Mouse (Mus musculus): ENCODE data around the gene Gas2l1.

DNA sequence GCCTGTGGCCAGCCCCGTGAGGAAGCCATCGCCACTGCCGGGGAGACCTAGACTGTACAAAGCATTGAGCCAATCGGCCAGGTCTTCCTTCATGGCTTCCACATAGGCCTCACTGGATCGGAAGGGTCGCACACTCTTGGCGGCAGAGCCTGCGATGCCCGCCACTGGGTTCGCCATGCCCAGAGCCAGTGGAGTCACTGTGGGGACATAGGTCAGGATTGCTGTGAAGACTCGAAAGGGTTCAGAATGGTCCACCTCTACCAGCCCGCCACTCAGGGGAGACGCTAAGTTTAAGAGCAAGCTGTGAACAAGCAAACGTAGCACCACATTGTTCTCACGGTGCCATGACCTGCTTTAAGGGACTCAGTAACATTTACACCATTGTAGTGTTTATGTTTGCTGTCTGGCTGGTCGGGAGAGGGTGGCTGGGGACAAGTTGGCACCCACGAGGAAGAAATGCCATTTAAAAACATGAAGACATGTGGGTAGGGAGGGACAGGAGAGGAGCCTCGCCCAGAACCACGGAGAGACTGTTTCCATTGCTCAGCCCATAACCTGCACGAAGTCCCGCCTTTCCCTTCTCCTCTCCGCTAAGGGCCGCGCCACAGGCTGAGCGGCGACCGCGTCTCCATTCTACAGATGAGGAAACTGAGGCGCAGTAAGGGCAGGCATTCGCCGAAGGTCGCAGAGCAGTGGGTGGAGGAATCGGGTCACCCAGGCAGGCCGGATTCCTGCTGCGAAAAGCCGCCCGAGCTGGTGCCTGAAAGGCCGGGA lies 658 bp downstream of the Gas2l1 start:
- TF ChIP-seq CTCF (IDR thresholded peaks at IDR 0.05; ENCODE audit: low read depth, low read length) (no peak), POLR2A (IDR thresholded peaks at IDR 0.05; ENCODE audit: insufficient read depth, low read length) (no peak), EP300 (IDR thresholded peaks at IDR 0.05; ENCODE audit: insufficient read depth, low read depth, low read length) (no peak)
